Mouse (Mus musculus): ENCODE measurements around the gene Pgm1. TPM values are rescaled to one million over a fixed set of nuclear protein-coding genes. Genes with fewer than 3 reads are reported as not detected.

Gene Pgm1
- total RNA-seq, 2 experiments from 2014 or later: 223 TPM

- DNase-seq: no peak
Observed at GRCm38 (mm10) chr4:99958084-99958815, 29.0 kb downstream of the Pgm1 start.

- no peak for DNase-seq
Observed at GRCm38 (mm10) chr4:99959308-99959707, 30.1 kb downstream of the Pgm1 start.

- DNase-seq: no peak
Observed at GRCm38 (mm10) chr4:99966555-99966954, 37.3 kb downstream of the Pgm1 start.

- DNase-seq: peak; percentile 46
Observed at GRCm38 (mm10) chr4:99969328-99969727, 40.1 kb downstream of the Pgm1 start.

DNA sequence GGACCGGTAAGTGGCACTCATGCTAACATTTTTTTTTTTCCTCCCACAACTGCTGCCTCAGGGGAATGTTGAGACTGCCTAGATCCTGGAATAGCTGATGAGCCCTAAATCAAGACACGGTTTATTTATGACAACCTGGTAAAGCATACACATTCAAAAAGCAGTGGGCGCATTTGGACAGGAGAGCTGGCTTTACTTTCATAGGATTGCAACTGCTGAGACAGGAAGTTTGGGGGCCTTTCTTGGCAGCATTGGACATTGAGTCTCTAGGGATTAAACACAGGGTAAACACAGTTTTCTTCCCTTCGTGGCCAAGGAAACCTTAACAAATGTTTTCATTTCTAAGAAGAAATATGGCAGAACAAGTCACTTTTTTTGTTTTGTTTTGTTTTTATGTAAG lies 40.9 kb downstream of the Pgm1 start:
- DNase-seq: peak; percentile 40

DNA sequence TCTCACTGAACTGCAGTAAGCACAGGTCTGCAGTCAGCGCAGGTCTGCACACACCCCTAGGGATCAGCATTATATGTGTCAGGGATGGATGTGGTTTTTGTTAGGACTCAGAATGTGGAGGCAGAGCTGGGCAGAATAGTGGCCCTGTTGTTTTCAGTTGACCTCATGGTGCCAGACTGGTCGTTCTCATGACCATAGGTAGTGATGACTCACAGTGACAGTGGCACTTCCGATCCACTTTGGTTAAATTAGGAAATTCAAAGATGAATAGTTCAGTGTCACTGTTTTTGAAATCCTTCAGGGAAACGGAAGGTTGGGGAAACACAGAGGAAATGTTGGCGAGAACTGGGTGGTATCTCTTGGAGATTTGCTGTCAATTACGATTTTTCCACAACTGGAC lies 43.7 kb downstream of the Pgm1 start:
- no peak for DNase-seq

DNA sequence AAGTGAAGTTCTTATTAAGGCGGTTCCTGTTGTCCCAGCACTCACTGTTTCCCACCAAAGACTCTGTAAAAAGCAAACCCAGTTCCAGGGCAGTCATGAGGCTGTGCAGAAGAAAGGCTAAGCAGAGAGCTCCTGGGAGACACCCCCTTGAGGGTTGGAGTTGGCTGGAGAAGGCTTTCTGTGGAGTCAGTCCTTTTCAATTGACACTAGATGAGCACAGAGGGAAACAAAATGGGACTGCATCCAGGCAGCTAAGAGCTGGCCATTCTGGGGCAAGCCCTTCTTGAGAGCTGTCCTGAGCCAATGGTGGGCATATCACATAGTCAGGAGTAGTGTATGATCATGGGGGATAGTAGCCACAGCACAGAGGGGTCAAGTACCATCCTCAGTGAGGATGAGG lies 44.7 kb downstream of the Pgm1 start:
- no peak for DNase-seq

DNA sequence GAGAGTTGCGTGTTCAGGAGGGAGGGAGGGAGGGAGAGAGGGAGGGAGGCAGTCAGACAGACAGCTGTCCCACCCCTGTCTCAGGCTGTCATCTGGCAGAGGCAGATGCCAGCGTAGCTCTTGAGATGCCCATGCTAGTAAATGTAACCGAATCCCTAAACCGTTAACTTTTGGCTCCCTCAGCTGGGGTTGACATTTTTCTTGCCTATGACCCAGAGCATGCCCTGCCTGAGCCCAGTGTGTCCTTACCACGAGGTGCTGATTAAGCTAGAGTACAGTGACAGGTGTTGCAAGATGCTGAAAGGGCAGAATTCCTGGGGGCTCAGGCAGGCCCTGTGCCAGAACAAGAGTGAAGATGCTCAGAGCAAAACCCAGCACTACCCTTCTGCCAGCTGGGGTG lies 45.2 kb downstream of the Pgm1 start:
- DNase-seq: no peak

DNA sequence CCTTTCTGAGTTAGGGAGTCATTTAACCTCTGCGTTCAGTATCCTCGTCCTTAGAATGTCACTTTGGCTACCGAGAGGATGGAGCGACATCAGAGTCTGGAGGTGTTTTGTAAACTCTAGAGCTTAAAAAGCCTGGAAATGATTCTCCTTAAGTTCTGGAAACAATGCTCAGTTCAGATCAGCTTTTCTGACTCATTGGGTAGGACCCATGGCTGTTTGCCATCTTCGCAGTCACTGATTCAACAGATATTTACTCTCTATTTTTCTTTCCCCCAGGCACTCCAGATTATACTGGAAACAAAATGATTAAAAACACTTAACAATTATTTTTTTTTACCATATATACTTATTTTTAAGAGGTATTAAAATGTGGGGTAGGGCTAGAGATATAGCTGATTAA lies 50.1 kb downstream of the Pgm1 start:
- DNase-seq: peak; percentile 23

- DNase-seq: no peak
Observed at GRCm38 (mm10) chr4:99981216-99981615, 52.0 kb downstream of the Pgm1 start.

DNA sequence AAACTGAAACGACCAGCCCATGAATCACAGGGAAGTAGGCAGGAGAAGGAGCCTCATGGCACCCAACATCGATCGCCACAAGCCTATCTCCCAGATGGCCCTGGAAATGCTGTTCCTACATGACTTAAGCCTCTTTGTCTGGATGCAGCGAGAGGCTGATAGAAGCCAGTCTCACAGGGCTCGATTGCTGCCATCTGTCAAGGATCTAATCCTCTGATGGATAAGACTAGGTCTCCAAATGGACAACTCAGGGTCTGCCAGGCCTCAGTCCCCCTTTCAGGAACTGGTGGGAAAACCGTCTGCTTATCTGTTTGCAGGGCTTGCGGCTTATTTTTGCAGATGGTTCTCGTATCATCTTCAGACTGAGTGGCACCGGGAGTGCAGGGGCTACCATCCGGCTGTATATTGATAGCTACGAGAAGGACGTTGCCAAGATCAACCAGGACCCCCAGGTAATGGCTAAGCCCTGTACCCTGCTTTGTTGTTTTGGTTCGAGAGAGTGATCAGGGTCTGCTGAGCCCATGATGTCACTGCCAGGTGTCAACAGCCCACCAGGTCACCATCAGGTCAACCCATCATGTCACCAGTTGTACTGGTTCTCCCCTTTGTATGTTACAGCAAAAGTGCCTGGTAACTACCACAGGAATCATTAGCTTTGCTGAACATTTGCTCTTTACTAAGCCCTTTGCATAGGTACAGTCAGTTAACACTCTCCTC lies 54.6 kb downstream of the Pgm1 start:
- no peak for DNase-seq

GRCm38 (mm10) chr4:99984369-99984752 lies 55.1 kb downstream of the Pgm1 start:
- no peak for DNase-seq

- DNase-seq: no peak
Observed at GRCm38 (mm10) chr4:99985086-99985485, 55.9 kb downstream of the Pgm1 start.

DNA sequence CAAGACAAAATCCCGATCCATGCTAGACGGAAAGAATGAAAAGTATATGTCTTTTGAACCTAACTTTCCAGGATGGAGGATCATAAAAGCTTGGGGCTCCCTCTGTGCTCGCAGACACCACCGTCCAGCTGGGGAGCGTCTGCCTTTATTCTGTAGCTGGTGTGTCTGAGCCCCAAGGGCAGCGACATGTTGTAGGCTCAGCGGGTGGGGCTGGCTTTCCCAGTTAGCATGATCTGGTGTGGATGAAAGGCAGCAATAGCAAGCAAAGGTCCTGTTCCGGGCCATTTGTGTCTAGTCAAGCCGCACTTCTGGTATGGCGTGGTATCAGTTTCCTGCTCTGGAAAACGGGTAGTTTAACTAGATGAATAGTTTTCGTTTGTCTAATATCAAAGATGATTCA lies 56.4 kb downstream of the Pgm1 start:
- no peak for DNase-seq

DNA sequence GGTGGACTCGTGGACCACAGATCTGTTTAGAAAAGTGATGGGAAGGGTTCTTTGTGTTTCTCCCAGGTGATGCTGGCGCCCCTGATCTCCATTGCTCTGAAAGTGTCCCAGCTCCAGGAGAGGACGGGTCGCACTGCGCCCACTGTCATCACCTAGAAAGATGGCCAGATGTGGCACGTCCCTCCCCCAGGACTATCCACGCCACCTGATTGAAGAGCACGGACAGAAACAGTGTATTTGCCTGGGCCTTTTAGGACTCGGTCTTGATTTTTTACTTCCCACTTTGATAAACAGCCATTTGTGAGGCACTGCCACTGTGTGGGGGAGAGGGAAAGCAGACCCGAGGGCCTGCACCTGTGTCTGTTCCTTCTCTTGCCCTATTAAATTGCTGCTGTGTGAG lies 57.4 kb downstream of the Pgm1 start:
- DNase-seq: peak; percentile 2

- DNase-seq: peak; percentile 3
Observed at GRCm38 (mm10) chr4:99988771-99989170, 59.6 kb downstream of the Pgm1 start.

DNA sequence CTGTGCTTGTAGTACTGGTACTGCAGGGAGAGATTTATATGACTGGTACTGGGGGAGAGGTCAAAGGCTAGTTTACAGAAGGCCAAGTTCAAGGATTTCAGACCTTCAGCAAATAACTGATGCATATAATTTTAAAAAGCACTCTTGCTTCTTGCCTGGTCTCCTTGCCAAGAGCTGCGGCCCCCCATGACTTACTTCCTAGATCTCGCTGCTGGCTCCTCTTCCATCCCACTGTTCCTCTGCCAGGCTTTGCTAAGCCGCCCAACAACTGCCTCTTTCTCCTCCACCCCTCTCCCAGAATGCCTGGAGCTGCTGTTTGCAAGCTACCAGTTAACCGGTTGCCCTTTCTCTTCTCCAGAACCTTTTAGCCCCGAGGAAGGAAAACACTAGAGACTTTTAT lies 71.8 kb downstream of the Pgm1 start:
- DNase-seq: peak; percentile 3

DNA sequence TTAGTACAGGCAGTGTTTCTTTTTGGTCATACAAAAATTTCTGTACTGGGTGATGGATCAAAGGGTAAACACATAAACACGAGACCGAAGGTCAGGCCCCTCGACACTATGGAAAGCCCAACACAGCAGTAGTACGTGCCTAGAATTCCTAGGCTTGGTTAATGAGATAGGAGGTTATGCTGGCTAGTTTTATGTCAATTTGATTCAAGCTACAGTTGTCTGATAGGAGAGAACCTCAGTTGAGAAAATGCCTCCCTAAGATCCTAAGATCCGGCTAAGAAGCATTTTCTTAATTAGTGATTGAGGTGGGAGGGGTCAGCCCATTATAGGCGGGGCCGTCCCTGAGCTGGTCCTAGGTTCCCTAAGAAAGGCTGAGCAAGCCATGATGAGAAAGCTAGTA lies 72.6 kb downstream of the Pgm1 start:
- DNase-seq: peak; percentile 1

- peak; percentile 1 for DNase-seq
Observed at GRCm38 (mm10) chr4:100007721-100008120, 78.5 kb downstream of the Pgm1 start.

DNA sequence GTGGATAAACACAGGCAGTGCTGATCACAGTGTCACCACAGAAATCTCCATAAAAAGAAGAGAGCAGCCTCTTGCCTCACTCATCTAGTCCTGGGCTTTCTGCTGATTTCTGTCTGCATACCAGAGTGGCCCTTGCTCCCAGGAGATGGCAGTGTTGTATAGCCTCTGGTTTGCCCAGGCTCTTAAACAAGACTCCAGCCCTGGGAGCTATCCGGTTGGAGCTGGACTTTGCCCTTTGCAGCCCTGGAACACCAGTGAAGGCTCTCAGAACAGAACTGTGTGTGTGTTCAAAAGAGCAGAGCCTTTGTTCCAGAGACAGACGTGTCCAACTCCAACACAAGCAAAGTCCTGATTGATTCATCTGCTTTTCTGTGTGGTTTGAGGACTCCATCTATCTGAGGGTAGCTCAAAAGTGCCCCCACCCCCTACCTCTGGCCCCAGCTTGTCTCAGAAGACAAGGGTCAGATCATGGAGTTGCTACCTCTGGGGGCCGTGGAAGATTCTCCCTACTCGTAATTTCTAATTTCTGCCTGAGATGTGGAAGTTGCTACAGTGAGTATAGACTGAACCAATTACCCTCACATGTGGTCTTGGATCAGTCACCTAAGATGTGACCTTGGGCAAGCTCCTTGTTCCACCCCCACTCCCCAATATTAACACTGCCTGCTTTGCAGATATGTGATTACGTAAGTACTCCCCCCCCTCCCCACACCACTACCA lies 79.3 kb downstream of the Pgm1 start:
- DNase-seq: peak; percentile 82

DNA sequence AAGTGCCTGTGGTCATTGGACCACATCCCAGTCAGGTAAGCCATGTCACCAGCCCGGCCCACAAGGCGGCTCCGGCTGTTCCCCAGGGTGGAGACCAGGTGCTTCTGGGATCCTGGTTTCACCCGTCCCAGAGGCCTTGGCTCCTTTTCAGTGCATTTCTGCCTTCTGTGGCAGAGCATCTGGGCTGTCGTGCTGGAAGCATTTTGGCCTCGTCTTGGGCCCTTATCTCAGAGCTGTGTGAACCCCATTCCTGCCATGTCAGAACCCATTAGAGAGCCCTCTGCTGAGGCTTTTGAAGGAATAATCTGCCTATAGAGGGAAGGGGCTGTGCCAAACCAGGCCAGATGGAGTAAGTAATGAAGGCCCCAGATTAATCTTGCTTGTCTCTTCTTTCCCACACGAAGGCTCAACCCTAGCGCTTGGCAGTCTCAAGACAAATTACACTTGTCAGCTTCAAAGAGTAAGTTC lies 80.0 kb downstream of the Pgm1 start:
- DNase-seq: no peak

DNA sequence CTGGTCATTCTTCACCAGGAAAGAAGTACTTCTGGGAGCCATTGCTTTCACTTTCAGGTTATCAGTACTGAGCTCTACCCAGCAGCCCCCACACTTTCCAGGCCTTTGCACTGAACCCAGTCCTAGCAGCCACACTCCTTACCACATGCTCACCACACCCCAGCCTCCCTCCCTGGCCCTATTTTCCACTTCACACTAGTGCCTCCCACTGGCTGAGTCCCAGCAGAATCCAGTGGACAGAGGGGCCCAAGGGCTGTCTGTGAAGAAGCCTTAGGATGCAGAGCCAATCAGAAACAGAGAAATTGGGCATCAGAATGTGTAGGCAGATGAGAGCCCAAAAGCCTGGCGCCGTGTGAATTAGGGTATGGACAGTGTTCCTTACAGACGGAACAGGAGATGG lies 81.7 kb downstream of the Pgm1 start:
- DNase-seq: no peak

GRCm38 (mm10) chr4:100011563-100011962 lies 82.3 kb downstream of the Pgm1 start:
- no peak for DNase-seq

All from heart, postnatal 4 days (tissue).